Mouse (Mus musculus) stomach, postnatal 0 days (tissue): Measurements from ENCODE around the gene Brf1.

ENCODE experiments used
- CTCF ChIP-seq: IDR thresholded peaks from 2 replicates; pipeline ENCODE4 v1.5.1; 2016; ENCODE audit warnings: antibody characterized with exemption, low read depth, mild to moderate bottlenecking, moderate library complexity
- EP300 ChIP-seq: optimal IDR thresholded peaks from 2 replicates; pipeline ENCODE3; 2016; ENCODE audit warnings: antibody characterized with exemption

- TF ChIP-seq CTCF (no peak), EP300 (no peak)
These were observed 16.5 kb upstream of the Brf1 start for GRCm38 (mm10) chr12:113016976-113017375.
